Mouse (Mus musculus) forebrain, embryonic 10.5 days (tissue): Measurements from ENCODE around the gene Peli2. TPM values are rescaled to one million over a fixed set of nuclear protein-coding genes. Genes with fewer than 3 reads are reported as not detected.

Experiments
- DNase-seq: peaks from one replicate; pipeline ENCODE4 v3.0.0-alpha.2; 2017; ENCODE audit warnings: low spot score; ENCODE audit errors: extremely low spot score
- H3K27ac ChIP-seq: fragments of 300-500 bp; sonication (generic); 2 replicates; pipeline ENCODE4 v1.5.1; 2016; ENCODE audit warnings: mild to moderate bottlenecking
- H3K27me3 ChIP-seq: fragments of 300-500 bp; sonication (generic); 2 replicates; pipeline ENCODE4 v1.6.1; 2016; ENCODE audit warnings: mild to moderate bottlenecking; ENCODE audit not compliant: poor library complexity, severe bottlenecking
- H3K36me3 ChIP-seq: fragments of 300-500 bp; sonication (generic); replicated peaks from 2 replicates; pipeline ENCODE4 v1.6.1; 2016; ENCODE audit warnings: mild to moderate bottlenecking, moderate library complexity
- H3K4me1 ChIP-seq: fragments of 300-500 bp; sonication (generic); 2 replicates; pipeline ENCODE4 v1.6.1; 2016
- H3K4me3 ChIP-seq: fragments of 300-500 bp; sonication (generic); 2 replicates; pipeline ENCODE4 v1.5.1; 2016; ENCODE audit warnings: mild to moderate bottlenecking, moderate library complexity
- H3K9me3 ChIP-seq: fragments of 300-500 bp; sonication (generic); 2 replicates; pipeline ENCODE4 v1.6.1; 2016; ENCODE audit warnings: mild to moderate bottlenecking, moderate library complexity
- WGBS: fragments of 180-500 bp; shearing (Covaris S2); methylation state at CpG from one replicate; pipeline ENCODE4 v1.1.7; 2016; 5-methylcytosine and 5-hydroxymethylcytosine counted together
- polyA plus RNA-seq: library from polyadenylated mRNA; unstranded; fragments of >200 nt; fragmentation: Nextera tagmentation; extraction: Ambion mirVana; gene quantifications from 2 replicates; pipeline ENCODE4 v1.2.1, GENCODE M21; 2016

The Peli2 gene
- polyA plus RNA-seq, 1 experiment from 2014 or later = 6.8 TPM

- H3K27me3 ChIP-seq = no peaks in the 10 kb centered on the region
Observed at GRCm38 (mm10) chr14:48178304-48178995, 57.8 kb downstream of the Peli2 start.

DNA sequence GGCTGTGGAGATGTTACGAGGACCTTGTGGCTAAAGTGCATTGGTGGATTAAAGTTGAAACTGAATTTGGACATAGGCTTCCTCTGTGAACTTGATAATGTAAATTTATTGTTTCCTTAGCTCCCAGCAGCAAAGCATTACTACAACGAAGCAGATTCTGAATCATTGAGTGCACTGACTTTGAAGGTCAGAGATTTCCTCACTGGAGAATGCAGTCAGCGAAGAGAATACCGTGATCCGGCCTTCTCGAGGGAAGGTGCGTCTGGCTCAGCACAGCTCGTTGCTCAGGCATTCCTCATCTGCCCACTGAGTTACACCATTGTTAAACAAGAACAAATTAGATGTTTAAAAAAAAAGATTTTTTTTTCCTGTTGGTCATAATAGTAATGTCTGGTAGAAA is 58.4 kb downstream of the Peli2 start:
- Histone ChIP-seq H3K9me3 (peaks cover 11% of the 10 kb centered on the region; the same call in 1 of the 2 replicates), H3K27me3 (no peaks in the 10 kb centered on the region), H3K4me3 (no peak overlapping the region), H3K4me1 (0 out of 2 replicates have a peak, but pooled peaks cover 3% of the 10 kb centered on the region), H3K36me3 (peaks cover 29% of the 10 kb centered on the region), H3K27ac (no peak overlapping the region)
- WGBS = 92% methylated on average over 8 of the region's 8 CpGs
- no peak for DNase-seq

More at GRCm38 (mm10) chr14:48178304-48178995, 57.8 kb downstream of the Peli2 start:
- peaks cover 26% of the 10 kb centered on the region for H3K36me3 ChIP-seq
- 0 out of 2 replicates have a peak, but pooled peaks cover 3% of the 10 kb centered on the region for H3K4me1 ChIP-seq
- no peak overlapping the region for H3K27ac ChIP-seq
- 88% methylated on average over 15 of the region's 15 CpGs for WGBS
- no peak overlapping the region for H3K4me3 ChIP-seq
- H3K9me3 ChIP-seq = peaks cover 11% of the 10 kb centered on the region; the same call in 1 of the 2 replicates
- DNase-seq = no peak

- H3K4me3 ChIP-seq = no peak overlapping the region
- no peaks in the 10 kb centered on the region for H3K27me3 ChIP-seq
- H3K36me3 ChIP-seq = peaks cover 25% of the 10 kb centered on the region
- peaks cover 11% of the 10 kb centered on the region; the same call in 1 of the 2 replicates for H3K9me3 ChIP-seq
- no peak overlapping the region for H3K27ac ChIP-seq
- H3K4me1 ChIP-seq = no peaks in the 10 kb centered on the region
- DNase-seq = no peak
- WGBS = 91% methylated on average over 6 of the region's 6 CpGs
Observed at GRCm38 (mm10) chr14:48186302-48186701, 65.7 kb downstream of the Peli2 start.

DNA sequence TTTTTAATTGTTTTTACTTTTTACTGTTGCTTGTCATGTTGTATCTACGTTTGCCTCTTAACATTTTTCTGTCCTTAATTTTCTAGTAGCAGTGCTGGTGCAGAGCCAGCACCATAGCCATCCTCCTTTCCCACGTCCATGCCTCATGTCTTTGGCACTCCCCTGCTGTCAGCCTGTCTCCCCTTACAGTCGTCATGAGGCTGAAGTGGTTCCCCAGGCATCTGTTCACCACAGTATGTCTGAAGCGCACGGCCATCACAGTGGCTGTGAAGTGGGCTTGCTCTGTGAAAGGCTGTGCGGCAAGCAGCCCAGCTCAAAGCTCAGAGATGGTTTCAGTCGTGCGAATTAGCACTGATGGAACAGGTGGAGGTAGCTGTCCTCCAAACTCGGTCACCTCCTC is 66.5 kb downstream of the Peli2 start:
- no peaks in the 10 kb centered on the region for H3K4me1 ChIP-seq
- H3K36me3 ChIP-seq = peaks cover 21% of the 10 kb centered on the region
- DNase-seq = no peak

GRCm38 (mm10) chr14:48189330-48189729 is 68.7 kb downstream of the Peli2 start:
- 73% methylated on average over 8 of the region's 8 CpGs for WGBS
- Histone ChIP-seq H3K4me1 (no peaks in the 10 kb centered on the region), H3K27ac (no peak overlapping the region), H3K4me3 (no peak overlapping the region), H3K9me3 (no peaks in the 10 kb centered on the region), H3K36me3 (peaks cover 9% of the 10 kb centered on the region), H3K27me3 (no peaks in the 10 kb centered on the region)
- DNase-seq = no peak

More for the DNA sequence above, 66.5 kb downstream of the Peli2 start:
- 85% methylated on average over 9 of the region's 9 CpGs for WGBS
- no peak overlapping the region for H3K27ac ChIP-seq
- H3K27me3 ChIP-seq = no peaks in the 10 kb centered on the region
- H3K9me3 ChIP-seq = peaks cover 4% of the 10 kb centered on the region; the same call in 1 of the 2 replicates
- H3K4me3 ChIP-seq = no peak overlapping the region

GRCm38 (mm10) chr14:48190946-48191345 is 70.3 kb downstream of the Peli2 start:
- Histone ChIP-seq H3K27me3 (no peaks in the 10 kb centered on the region), H3K4me3 (no peak overlapping the region), H3K36me3 (no peaks in the 10 kb centered on the region; the same call in 1 of the 2 replicates), H3K4me1 (no peaks in the 10 kb centered on the region), H3K9me3 (no peaks in the 10 kb centered on the region), H3K27ac (no peak overlapping the region)
- 97% methylated on average over 5 of the region's 5 CpGs for WGBS
- DNase-seq = no peak

DNA sequence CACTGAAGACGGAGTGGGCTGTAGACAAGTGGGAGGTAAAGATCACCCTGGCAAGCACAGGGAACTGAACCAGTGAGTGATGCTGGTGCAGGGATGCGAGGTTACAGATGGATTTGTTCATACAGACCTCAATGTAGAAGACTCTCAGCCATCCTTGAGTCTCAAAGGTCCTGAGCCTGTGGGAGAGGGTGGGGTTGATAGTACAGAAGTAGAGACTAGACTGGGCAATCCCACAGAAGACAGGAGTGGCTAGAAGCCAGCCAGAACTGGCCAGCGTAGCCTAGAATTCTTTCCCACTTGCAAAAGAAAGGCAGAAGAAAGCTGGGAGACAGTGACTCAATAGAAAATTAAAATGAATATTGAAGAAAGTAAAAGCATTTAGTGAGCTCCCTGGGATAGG is 71.3 kb downstream of the Peli2 start:
- DNase-seq = no peak
- no peak overlapping the region for H3K27ac ChIP-seq
- 92% methylated on average over 3 of the region's 3 CpGs for WGBS

GRCm38 (mm10) chr14:48196804-48197203 is 76.2 kb downstream of the Peli2 start:
- H3K27ac ChIP-seq = no peak overlapping the region
- no peak overlapping the region for H3K4me3 ChIP-seq
- peaks cover 35% of the 10 kb centered on the region for H3K4me1 ChIP-seq
- H3K9me3 ChIP-seq = no peaks in the 10 kb centered on the region
- H3K27me3 ChIP-seq = no peaks in the 10 kb centered on the region
- WGBS = 81% methylated on average over 5 of the region's 5 CpGs
- no peak for DNase-seq
- H3K36me3 ChIP-seq = no peaks in the 10 kb centered on the region

More for the DNA sequence above, 71.3 kb downstream of the Peli2 start:
- no peaks in the 10 kb centered on the region for H3K36me3 ChIP-seq
- H3K27me3 ChIP-seq = no peaks in the 10 kb centered on the region
- no peak overlapping the region for H3K4me3 ChIP-seq
- no peaks in the 10 kb centered on the region for H3K9me3 ChIP-seq
- H3K4me1 ChIP-seq = peaks cover 7% of the 10 kb centered on the region; the same call in 1 of the 2 replicates

DNA sequence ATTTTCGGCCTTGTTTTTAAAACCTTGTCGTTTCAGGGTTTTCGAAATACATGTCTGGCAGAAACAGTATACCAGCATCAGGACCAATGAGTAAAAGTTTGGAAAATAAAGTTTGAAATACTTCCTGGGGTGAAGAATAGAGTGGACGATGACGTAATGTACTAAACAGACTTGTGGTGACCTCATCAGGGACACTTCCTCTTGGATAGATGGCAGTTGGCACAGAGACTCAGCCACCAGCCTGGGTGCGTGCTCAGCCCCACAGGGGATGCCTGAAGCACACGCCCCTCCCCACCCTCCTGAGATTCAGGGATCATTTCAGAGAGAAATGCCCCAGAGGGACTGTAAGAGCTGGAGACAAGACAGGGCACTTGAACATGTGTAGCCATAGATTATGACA is 76.7 kb downstream of the Peli2 start:
- Histone ChIP-seq H3K27me3 (no peaks in the 10 kb centered on the region), H3K36me3 (no peaks in the 10 kb centered on the region), H3K4me3 (no peak overlapping the region), H3K9me3 (no peaks in the 10 kb centered on the region), H3K4me1 (peaks cover 40% of the 10 kb centered on the region), H3K27ac (no peak overlapping the region)
- 86% methylated on average over 7 of the region's 7 CpGs for WGBS
- no peak for DNase-seq

DNA sequence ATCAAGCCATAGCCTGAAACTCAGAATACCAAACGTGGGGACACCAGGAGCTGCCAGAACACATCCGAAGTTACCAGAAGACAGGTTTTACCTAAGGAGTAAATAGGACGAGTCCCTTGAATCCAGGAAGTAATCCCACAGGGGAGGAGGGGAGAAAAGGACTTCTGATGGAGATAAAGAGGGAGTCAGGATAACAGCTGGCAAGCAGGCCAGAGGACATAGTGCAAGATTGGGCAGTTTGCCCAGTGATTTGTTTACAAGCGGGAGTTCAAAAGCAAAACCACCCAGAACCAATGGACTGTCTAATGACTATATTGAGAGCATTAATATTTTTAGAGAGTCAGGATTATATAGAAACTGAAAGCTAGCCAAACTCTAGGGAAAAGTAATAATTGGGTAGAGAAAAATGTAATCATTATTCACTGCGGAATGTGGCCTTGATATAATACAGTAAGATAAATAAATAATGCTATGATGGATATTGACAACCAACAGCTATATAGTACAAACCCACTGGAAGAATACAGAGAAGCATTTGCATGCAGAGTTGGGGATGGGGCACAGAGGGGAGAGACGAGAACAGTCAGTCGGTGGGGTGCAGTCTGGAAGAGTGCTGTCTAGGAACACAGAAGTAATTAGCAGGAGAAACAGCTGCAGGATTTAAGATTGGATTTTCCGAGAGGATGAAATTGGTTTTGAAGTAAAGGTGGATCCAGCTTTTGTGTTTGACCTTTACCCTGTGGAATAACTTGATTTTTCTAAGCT is 77.7 kb downstream of the Peli2 start:
- 70% methylated on average over 8 of the region's 8 CpGs for WGBS
- H3K9me3 ChIP-seq = no peaks in the 10 kb centered on the region
- no peak overlapping the region for H3K4me3 ChIP-seq
- no peaks in the 10 kb centered on the region for H3K27me3 ChIP-seq
- DNase-seq = no peak
- H3K4me1 ChIP-seq = peaks cover 46% of the 10 kb centered on the region
- H3K27ac ChIP-seq = no peak overlapping the region
- H3K36me3 ChIP-seq = no peaks in the 10 kb centered on the region

DNA sequence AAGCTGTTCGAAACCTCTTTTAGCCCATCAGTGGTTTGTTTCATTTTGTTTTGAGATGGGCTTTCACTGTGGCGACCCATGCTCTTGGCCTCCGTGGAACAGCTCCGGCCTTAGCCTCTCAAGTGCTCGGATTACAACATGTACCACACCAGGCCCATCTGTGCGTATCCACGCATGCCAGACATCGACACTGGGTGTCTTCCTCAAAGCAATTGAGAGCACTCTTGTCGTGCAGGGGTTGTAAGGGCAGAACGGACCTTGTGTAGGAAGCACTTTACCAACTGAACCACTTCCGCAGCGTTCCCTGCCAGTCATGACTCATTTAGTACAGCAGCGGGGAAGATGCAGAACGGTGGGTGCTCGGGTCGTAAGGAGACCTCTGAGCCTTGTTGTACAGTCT is 78.3 kb downstream of the Peli2 start:
- Histone ChIP-seq H3K9me3 (no peaks in the 10 kb centered on the region), H3K27me3 (no peaks in the 10 kb centered on the region), H3K36me3 (no peaks in the 10 kb centered on the region), H3K27ac (no peak overlapping the region), H3K4me3 (no peak overlapping the region), H3K4me1 (peaks cover 46% of the 10 kb centered on the region)
- 77% methylated on average over 16 of the region's 16 CpGs for WGBS
- DNase-seq = no peak

GRCm38 (mm10) chr14:48199506-48199905 is 78.9 kb downstream of the Peli2 start:
- WGBS = 91% methylated on average over 4 of the region's 4 CpGs
- H3K36me3 ChIP-seq = no peaks in the 10 kb centered on the region
- no peak for DNase-seq
- no peak overlapping the region for H3K27ac ChIP-seq
- H3K27me3 ChIP-seq = no peaks in the 10 kb centered on the region
- no peaks in the 10 kb centered on the region for H3K9me3 ChIP-seq
- no peak overlapping the region for H3K4me3 ChIP-seq
- peaks cover 46% of the 10 kb centered on the region for H3K4me1 ChIP-seq

DNA sequence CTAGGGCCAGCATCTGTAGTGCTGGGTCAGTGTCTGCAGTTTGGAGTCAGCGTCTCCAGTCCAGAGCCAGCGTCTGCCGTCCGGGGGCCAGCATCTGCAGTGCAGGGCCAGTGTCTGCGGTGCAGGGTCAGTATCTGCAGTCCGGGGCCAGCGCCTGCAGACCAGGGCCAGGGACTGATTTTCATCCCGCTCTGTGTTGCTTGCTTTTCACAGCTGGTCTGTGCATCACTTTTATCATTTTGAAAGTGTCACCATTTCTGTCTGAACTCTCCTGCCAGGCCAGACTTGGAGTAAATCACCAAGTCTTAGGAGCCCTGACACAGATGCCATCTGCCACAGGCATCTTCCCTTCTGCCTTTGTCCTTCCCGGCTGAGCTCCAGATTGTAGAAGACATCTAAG is 79.7 kb downstream of the Peli2 start:
- H3K27me3 ChIP-seq = no peaks in the 10 kb centered on the region
- no peaks in the 10 kb centered on the region for H3K9me3 ChIP-seq
- DNase-seq = no peak
- H3K36me3 ChIP-seq = no peaks in the 10 kb centered on the region
- no peak overlapping the region for H3K4me3 ChIP-seq
- WGBS = 90% methylated on average over 9 of the region's 9 CpGs
- H3K27ac ChIP-seq = no peak overlapping the region
- H3K4me1 ChIP-seq = peaks cover 51% of the 10 kb centered on the region
